In the genomic region with DNA sequence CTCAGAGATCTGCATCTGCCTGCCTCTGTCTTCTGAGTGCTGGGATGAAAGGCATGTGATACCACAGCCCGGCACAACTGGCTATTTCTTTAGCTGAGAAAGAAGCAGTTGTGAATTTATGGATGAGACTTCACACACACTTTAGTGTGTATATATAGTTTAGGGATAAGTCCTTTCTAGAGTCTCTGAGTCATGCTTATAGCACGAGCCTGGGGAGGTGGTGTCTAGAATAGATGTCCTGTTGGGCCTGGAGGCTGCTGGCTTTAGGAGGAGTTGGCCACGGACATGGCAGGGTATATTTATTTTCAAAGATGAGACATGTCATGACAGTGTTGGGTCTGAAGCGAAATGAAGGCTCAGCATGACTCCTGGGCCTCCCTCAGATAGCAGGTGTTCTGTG, we compare ENCODE assay signal across 42 mouse cellular contexts. TPM values are rescaled to one million over a fixed set of nuclear protein-coding genes. Genes with fewer than 3 reads are reported as not detected.
"Had no signal": no experiment of that assay in that cellular context is flagged by ENCODE, and none has a peak within 500 bp of the region (broad histone marks: within the 10 kb centered on the region; RNA-seq: fewer than 3 reads in every experiment).

No protein-coding gene starts in this region.

- DNase-seq: gastrocnemius, postnatal 25 days; heart, adult 18-20 months; heart, postnatal 10 days; heart, postnatal 4 days; kidney, adult 18-20 months; kidney, adult 8-10 months; kidney, postnatal 14 days; kidney, postnatal 36 days; layer of hippocampus, adult 9-11 months; layer of hippocampus, postnatal 36 days; left cerebral cortex, postnatal 4 days had no signal

- H3K27ac ChIP-seq: hindbrain, embryonic 10.5 days; hindbrain, embryonic 12.5 days; hindbrain, embryonic 14.5 days; intestine, embryonic 15.5 days; kidney, postnatal 0 days; limb, embryonic 13.5 days; limb, embryonic 15.5 days; liver, embryonic 12.5 days; liver, embryonic 14.5 days had no signal

- H3K4me3 ChIP-seq: heart, embryonic 10.5 days; heart, embryonic 12.5 days; hindbrain, embryonic 10.5 days; hindbrain, embryonic 12.5 days; intestine, embryonic 15.5 days; limb, embryonic 13.5 days; limb, embryonic 15.5 days; liver, embryonic 12.5 days had no signal

- ATAC-seq: forebrain, embryonic 16.5 days; hindbrain, embryonic 16.5 days; inflammation-experienced regulatory T-cells, adult 6 months; intestine, embryonic 15.5 days; liver, embryonic 12.5 days had no signal

RNA-seq across cellular contexts. Expression of gene Cebpe, which starts 22.0 kb away (rescaled TPM):
- total RNA-seq: gastrocnemius, adult 8-10 months; gastrocnemius, postnatal 25 days; gastrocnemius, postnatal 4 days; heart, adult 18-20 months; heart, adult 8-10 months; heart, postnatal 10 days; heart, postnatal 25 days; heart, postnatal 4 days; layer of hippocampus, adult 18-20 months; layer of hippocampus, postnatal 14 days; layer of hippocampus, postnatal 36 days; left cerebral cortex, adult 8-10 months; left cerebral cortex, postnatal 10 days; left cerebral cortex, postnatal 25 days; left cerebral cortex, postnatal 4 days had no signal
- polyA plus RNA-seq: forebrain, embryonic 16.5 days; heart, embryonic 10.5 days; heart, embryonic 12.5 days; heart, embryonic 14.5 days; heart, embryonic 16.5 days; hindbrain, embryonic 10.5 days; hindbrain, embryonic 12.5 days; hindbrain, embryonic 14.5 days; hindbrain, embryonic 16.5 days; inflammation-experienced regulatory T-cells, adult 6 months; intestine, postnatal 0 days; kidney, embryonic 14.5 days; kidney, postnatal 0 days; limb, embryonic 11.5 days; limb, embryonic 13.5 days had no signal

RNA-seq across cellular contexts. Expression of gene Gm29776, which starts 35.4 kb away (rescaled TPM):
- total RNA-seq: gastrocnemius, adult 8-10 months; gastrocnemius, postnatal 25 days; granulocyte monocyte progenitor cell, adult 5-6 weeks; heart, adult 18-20 months; heart, adult 8-10 months; heart, postnatal 25 days; layer of hippocampus, adult 18-20 months; layer of hippocampus, postnatal 36 days; left cerebral cortex, adult 8-10 months; left cerebral cortex, postnatal 4 days; liver, adult 2 months had no signal
- polyA plus RNA-seq: intestine, postnatal 0 days; large intestine, adult 2 months; liver, adult 2 months had no signal
